Mouse (Mus musculus): ENCODE data around the gene Heatr9. TPM values are rescaled to one million over a fixed set of nuclear protein-coding genes. Genes with fewer than 3 reads are reported as not detected.

Gene Heatr9
- not detected in 2 replicates for polyA plus RNA-seq (2014; fragmentation: Nextera tagmentation; extraction: Ambion mirVana)

DNA sequence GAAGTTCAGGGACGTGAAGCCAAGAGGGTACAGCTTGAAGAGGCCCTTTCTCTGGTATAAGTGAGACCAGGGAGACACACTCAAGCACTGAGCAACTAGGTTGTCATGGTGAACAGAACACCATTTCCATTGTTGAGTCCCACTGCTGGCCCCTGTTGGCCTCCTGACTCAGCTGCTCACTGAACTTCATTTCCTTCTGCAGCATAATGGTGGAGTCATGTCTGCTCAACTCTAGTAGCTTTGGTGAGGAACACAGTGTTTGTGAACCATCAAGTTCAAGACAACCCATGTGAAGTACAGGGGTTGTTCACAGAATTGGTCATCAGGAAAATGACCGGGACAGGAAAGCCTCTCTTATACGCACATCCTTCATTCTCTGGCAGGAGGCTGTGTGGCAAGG lies at the start of gene Heatr9:
Gene Heatr9 (minus strand): TSS at position 101 of the 400 bp plus-strand sequence.
- H3K4me3 ChIP-seq (ENCODE audit: low read depth, low read length), result no peak within 1 kb of the TSS
- H3K27ac ChIP-seq (replicated peaks; ENCODE audit: low read depth, low read length), result no peak within 1 kb of the TSS
- H3K27me3 ChIP-seq (ENCODE audit: control insufficient read depth, insufficient read depth, low read length), result no peaks in the 10 kb centered on the region
- no peaks in the 10 kb centered on the region for H3K36me3 ChIP-seq (ENCODE audit: control insufficient read depth, insufficient read depth, low read length)
- WGBS, result 89% methylated on average over 3 of the region's 3 CpGs
- no peak within 1 kb of the TSS for H3K9ac ChIP-seq (ENCODE audit: low read length)
- no peaks in the 10 kb centered on the region for H3K4me1 ChIP-seq (ENCODE audit: control insufficient read depth, insufficient read depth, low read length)
- H3K9me3 ChIP-seq (ENCODE audit: control insufficient read depth, low read length), result no peaks in the 10 kb centered on the region
- DNase-seq (ENCODE audit: low spot score), result no peak
- H3K4me2 ChIP-seq (ENCODE audit: low read depth, severe bottlenecking), result no peak within 1 kb of the TSS
- no peak for ATAC-seq (ENCODE audit: insufficient number of reproducible peaks, low FRiP score, low TSS enrichment, low read depth)

- no peak for ATAC-seq (ENCODE audit: insufficient number of reproducible peaks, low FRiP score, low TSS enrichment, low read depth)
Observed at GRCm38 (mm10) chr11:83570189-83570588, 48.2 kb upstream of the Heatr9 start.

GRCm38 (mm10) chr11:83569249-83569648 lies 47.3 kb upstream of the Heatr9 start:
- Histone ChIP-seq H3K27ac (replicated peaks; ENCODE audit: low read depth, low read length) (no peak overlapping the region), H3K36me3 (ENCODE audit: control insufficient read depth, insufficient read depth, low read length) (no peaks in the 10 kb centered on the region), H3K9ac (ENCODE audit: low read length) (no peak overlapping the region), H3K4me2 (ENCODE audit: low read depth, severe bottlenecking) (no peak overlapping the region), H3K9me3 (ENCODE audit: control insufficient read depth, low read length) (no peaks in the 10 kb centered on the region), H3K4me1 (ENCODE audit: control insufficient read depth, insufficient read depth, low read length) (no peaks in the 10 kb centered on the region), H3K4me3 (ENCODE audit: low read depth, low read length) (no peak overlapping the region), H3K27me3 (ENCODE audit: control insufficient read depth, insufficient read depth, low read length) (no peaks in the 10 kb centered on the region)
- WGBS, result 91% methylated on average over 7 of the region's 7 CpGs
- ATAC-seq (ENCODE audit: insufficient number of reproducible peaks, low FRiP score, low TSS enrichment, low read depth) (no peak), DNase-seq (ENCODE audit: low spot score) (no peak)

More at GRCm38 (mm10) chr11:83570189-83570588, 48.2 kb upstream of the Heatr9 start:
- Histone ChIP-seq H3K4me1 (ENCODE audit: control insufficient read depth, insufficient read depth, low read length) (no peaks in the 10 kb centered on the region), H3K4me3 (ENCODE audit: low read depth, low read length) (no peak overlapping the region), H3K4me2 (ENCODE audit: low read depth, severe bottlenecking) (no peak overlapping the region), H3K9ac (ENCODE audit: low read length) (no peak overlapping the region), H3K27ac (replicated peaks; ENCODE audit: low read depth, low read length) (no peak overlapping the region), H3K27me3 (ENCODE audit: control insufficient read depth, insufficient read depth, low read length) (no peaks in the 10 kb centered on the region), H3K9me3 (ENCODE audit: control insufficient read depth, low read length) (no peaks in the 10 kb centered on the region), H3K36me3 (ENCODE audit: control insufficient read depth, insufficient read depth, low read length) (no peaks in the 10 kb centered on the region)
- 52% methylated on average over 2 of the region's 2 CpGs for WGBS
- DNase-seq (ENCODE audit: low spot score), result no peak

- no peak overlapping the region for H3K4me2 ChIP-seq (ENCODE audit: low read depth, severe bottlenecking)
- H3K9me3 ChIP-seq (ENCODE audit: control insufficient read depth, low read length), result no peaks in the 10 kb centered on the region
- DNase-seq (ENCODE audit: low spot score) (no peak), ATAC-seq (ENCODE audit: insufficient number of reproducible peaks, low FRiP score, low TSS enrichment, low read depth) (no peak)
- no peak overlapping the region for H3K9ac ChIP-seq (ENCODE audit: low read length)
- H3K4me1 ChIP-seq (ENCODE audit: control insufficient read depth, insufficient read depth, low read length), result no peaks in the 10 kb centered on the region
- H3K4me3 ChIP-seq (ENCODE audit: low read depth, low read length), result no peak overlapping the region
- H3K36me3 ChIP-seq (ENCODE audit: control insufficient read depth, insufficient read depth, low read length), result no peaks in the 10 kb centered on the region
- WGBS, result 93% methylated on average over 3 of the region's 3 CpGs
- H3K27me3 ChIP-seq (ENCODE audit: control insufficient read depth, insufficient read depth, low read length), result no peaks in the 10 kb centered on the region
- no peak overlapping the region for H3K27ac ChIP-seq (replicated peaks; ENCODE audit: low read depth, low read length)
Observed at GRCm38 (mm10) chr11:83568786-83569185, 46.8 kb upstream of the Heatr9 start.

GRCm38 (mm10) chr11:83568061-83568460 lies 46.1 kb upstream of the Heatr9 start:
- ATAC-seq (ENCODE audit: insufficient number of reproducible peaks, low FRiP score, low TSS enrichment, low read depth) (no peak), DNase-seq (ENCODE audit: low spot score) (no peak)
- H3K27me3 ChIP-seq (ENCODE audit: control insufficient read depth, insufficient read depth, low read length), result no peaks in the 10 kb centered on the region
- no peaks in the 10 kb centered on the region for H3K36me3 ChIP-seq (ENCODE audit: control insufficient read depth, insufficient read depth, low read length)
- H3K9me3 ChIP-seq (ENCODE audit: control insufficient read depth, low read length), result no peaks in the 10 kb centered on the region
- no peak overlapping the region for H3K9ac ChIP-seq (ENCODE audit: low read length)
- 94% methylated on average over 9 of the region's 9 CpGs for WGBS
- no peak overlapping the region for H3K4me3 ChIP-seq (ENCODE audit: low read depth, low read length)
- no peak overlapping the region for H3K27ac ChIP-seq (replicated peaks; ENCODE audit: low read depth, low read length)
- no peak overlapping the region for H3K4me2 ChIP-seq (ENCODE audit: low read depth, severe bottlenecking)
- H3K4me1 ChIP-seq (ENCODE audit: control insufficient read depth, insufficient read depth, low read length), result no peaks in the 10 kb centered on the region

DNA sequence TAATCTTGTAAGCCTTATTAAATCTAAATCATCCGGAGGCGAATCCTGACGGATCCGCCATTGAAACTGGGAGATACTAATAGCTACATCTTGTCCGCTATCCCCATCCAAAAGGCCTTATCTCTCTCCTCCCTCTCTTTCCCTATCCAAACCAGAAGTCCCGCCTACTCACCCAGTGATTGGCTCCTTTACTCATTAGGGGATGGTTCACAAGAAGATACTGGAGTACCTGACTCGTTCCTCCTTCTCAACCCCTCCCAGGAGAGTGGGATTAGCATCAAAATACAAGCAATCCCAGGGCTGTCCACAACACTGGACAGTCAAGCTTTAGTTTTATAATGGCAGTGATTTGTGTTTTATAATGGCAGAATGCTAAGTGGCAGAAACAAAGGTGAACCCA lies 45.3 kb upstream of the Heatr9 start:
- Histone ChIP-seq H3K4me1 (ENCODE audit: control insufficient read depth, insufficient read depth, low read length) (no peaks in the 10 kb centered on the region), H3K4me3 (ENCODE audit: low read depth, low read length) (no peak overlapping the region), H3K4me2 (ENCODE audit: low read depth, severe bottlenecking) (no peak overlapping the region), H3K27ac (replicated peaks; ENCODE audit: low read depth, low read length) (no peak overlapping the region), H3K36me3 (ENCODE audit: control insufficient read depth, insufficient read depth, low read length) (no peaks in the 10 kb centered on the region), H3K9ac (ENCODE audit: low read length) (no peak overlapping the region), H3K27me3 (ENCODE audit: control insufficient read depth, insufficient read depth, low read length) (no peaks in the 10 kb centered on the region), H3K9me3 (ENCODE audit: control insufficient read depth, low read length) (no peaks in the 10 kb centered on the region)
- DNase-seq (ENCODE audit: low spot score) (no peak), ATAC-seq (ENCODE audit: insufficient number of reproducible peaks, low FRiP score, low TSS enrichment, low read depth) (no peak)
- WGBS, result 74% methylated on average over 7 of the region's 7 CpGs

GRCm38 (mm10) chr11:83566617-83567016 lies 44.6 kb upstream of the Heatr9 start:
- H3K9me3 ChIP-seq (ENCODE audit: control insufficient read depth, low read length), result no peaks in the 10 kb centered on the region
- no peak overlapping the region for H3K9ac ChIP-seq (ENCODE audit: low read length)
- H3K27ac ChIP-seq (replicated peaks; ENCODE audit: low read depth, low read length), result no peak overlapping the region
- H3K4me2 ChIP-seq (ENCODE audit: low read depth, severe bottlenecking), result no peak overlapping the region
- no peaks in the 10 kb centered on the region for H3K36me3 ChIP-seq (ENCODE audit: control insufficient read depth, insufficient read depth, low read length)
- H3K27me3 ChIP-seq (ENCODE audit: control insufficient read depth, insufficient read depth, low read length), result no peaks in the 10 kb centered on the region
- no peak overlapping the region for H3K4me3 ChIP-seq (ENCODE audit: low read depth, low read length)
- no peak for DNase-seq (ENCODE audit: low spot score)
- ATAC-seq (ENCODE audit: insufficient number of reproducible peaks, low FRiP score, low TSS enrichment, low read depth), result no peak
- H3K4me1 ChIP-seq (ENCODE audit: control insufficient read depth, insufficient read depth, low read length), result no peaks in the 10 kb centered on the region

DNA sequence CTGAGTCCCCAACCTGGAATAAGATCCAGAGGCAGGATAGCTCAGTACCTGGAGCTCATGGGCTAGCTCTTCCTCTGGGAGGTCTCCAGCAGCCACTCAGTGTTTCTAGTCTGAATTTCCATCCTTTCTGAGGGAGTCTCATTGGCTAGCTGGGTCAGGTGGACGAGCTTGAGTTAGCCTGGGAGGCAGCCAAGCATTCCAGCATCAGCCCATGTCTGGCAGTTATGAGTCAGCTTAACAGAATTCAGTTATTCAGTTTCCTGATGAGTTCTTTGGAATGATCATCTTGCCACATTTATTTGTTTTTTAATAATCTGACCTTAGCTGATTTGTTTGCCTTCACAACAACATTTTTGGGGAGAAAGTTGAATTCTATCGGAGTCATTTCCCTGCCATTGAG lies 41.8 kb upstream of the Heatr9 start:
- Histone ChIP-seq H3K9ac (ENCODE audit: low read length) (no peak overlapping the region), H3K4me3 (ENCODE audit: low read depth, low read length) (no peak overlapping the region), H3K27ac (replicated peaks; ENCODE audit: low read depth, low read length) (no peak overlapping the region), H3K27me3 (ENCODE audit: control insufficient read depth, insufficient read depth, low read length) (no peaks in the 10 kb centered on the region), H3K36me3 (ENCODE audit: control insufficient read depth, insufficient read depth, low read length) (no peaks in the 10 kb centered on the region), H3K4me2 (ENCODE audit: low read depth, severe bottlenecking) (no peak overlapping the region), H3K9me3 (ENCODE audit: control insufficient read depth, low read length) (no peaks in the 10 kb centered on the region), H3K4me1 (ENCODE audit: control insufficient read depth, insufficient read depth, low read length) (no peaks in the 10 kb centered on the region)
- no peak for DNase-seq (ENCODE audit: low spot score)
- 86% methylated on average over 2 of the region's 2 CpGs for WGBS
- no peak for ATAC-seq (ENCODE audit: insufficient number of reproducible peaks, low FRiP score, low TSS enrichment, low read depth)

DNA sequence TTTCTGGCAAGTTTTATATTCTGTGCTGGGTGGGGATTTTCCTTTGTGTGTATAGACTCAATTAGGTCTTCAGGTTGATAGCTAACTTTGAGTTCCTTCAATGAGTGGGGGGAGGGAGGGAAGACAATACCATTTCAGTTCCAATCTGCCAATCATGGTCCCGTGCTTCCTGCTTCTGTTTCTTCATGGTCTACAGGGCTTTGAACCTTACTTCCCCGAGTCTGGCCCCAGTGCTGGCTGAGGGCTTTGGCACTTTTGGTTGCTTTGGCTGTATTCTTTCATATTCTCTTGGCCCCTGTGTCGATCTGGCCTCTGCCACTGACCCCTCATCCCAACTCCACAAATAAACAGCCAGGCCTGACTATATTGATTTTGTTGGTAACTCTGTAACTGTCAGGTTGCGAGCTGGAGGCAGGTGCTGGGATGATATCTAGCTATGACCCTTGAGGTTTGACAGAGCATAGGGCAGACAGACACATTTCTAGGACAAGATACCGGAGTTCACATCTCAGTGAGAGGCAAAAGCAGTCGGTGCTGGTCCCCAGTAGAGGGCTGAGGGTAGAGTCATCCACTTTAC lies 40.4 kb upstream of the Heatr9 start:
- ATAC-seq (ENCODE audit: insufficient number of reproducible peaks, low FRiP score, low TSS enrichment, low read depth), result no peak
- Histone ChIP-seq H3K27me3 (ENCODE audit: control insufficient read depth, insufficient read depth, low read length) (no peaks in the 10 kb centered on the region), H3K9ac (ENCODE audit: low read length) (no peak overlapping the region), H3K9me3 (ENCODE audit: control insufficient read depth, low read length) (no peaks in the 10 kb centered on the region), H3K4me2 (ENCODE audit: low read depth, severe bottlenecking) (no peak overlapping the region), H3K4me3 (ENCODE audit: low read depth, low read length) (no peak overlapping the region), H3K27ac (replicated peaks; ENCODE audit: low read depth, low read length) (no peak overlapping the region), H3K36me3 (ENCODE audit: control insufficient read depth, insufficient read depth, low read length) (no peaks in the 10 kb centered on the region), H3K4me1 (ENCODE audit: control insufficient read depth, insufficient read depth, low read length) (no peaks in the 10 kb centered on the region)
- WGBS, result 79% methylated on average over 6 of the region's 6 CpGs
- DNase-seq (ENCODE audit: low spot score), result no peak

Measured in limb, embryonic 11.5 days (tissue).